Mouse (Mus musculus): Measurements from ENCODE around the gene Vasp.

DNA sequence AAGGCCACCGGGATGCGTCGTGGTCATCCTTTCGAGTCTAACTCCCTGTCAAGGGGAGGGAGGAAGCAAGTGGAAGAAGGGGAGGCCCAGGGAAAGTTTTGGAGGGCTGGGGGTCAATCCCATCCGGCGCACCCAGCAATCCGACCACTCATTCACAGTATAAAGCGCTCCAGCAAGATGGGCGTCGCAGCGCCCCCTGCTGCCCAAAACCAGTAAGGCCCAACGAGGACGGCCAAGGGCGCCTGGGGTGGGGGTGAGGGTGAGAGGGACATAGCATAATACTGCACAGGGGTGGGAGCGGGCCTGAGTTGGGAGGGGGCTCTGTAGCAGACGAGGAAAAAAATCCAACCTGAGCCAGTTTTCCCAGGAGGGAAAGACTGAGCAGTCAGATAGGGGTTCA, 32.2 kb upstream of the Vasp start:
- TF ChIP-seq POLR2A (IDR thresholded peaks at IDR 0.05; ENCODE audit: low read depth, low read length) (no peak), CTCF (IDR thresholded peaks at IDR 0.05; ENCODE audit: extremely low read depth, insufficient read length, insufficient replicate concordance, low read depth, low read length) (peak; percentile 87)

Data from small intestine, adult 2 months (tissue).